Mouse (Mus musculus) small intestine, adult 2 months (tissue): ENCODE measurements around the gene Tmem263.

Experiments
- CTCF ChIP-seq: fragments of 200-500 bp; IDR thresholded peaks from 2 replicates; pipeline ENCODE4 v1.5.1; 2012; ENCODE audit warnings: low read depth, mild to moderate bottlenecking, control low read depth, inconsistent platforms, low read length, moderate library complexity, mixed read lengths; ENCODE audit not compliant: insufficient replicate concordance, insufficient read length; ENCODE audit errors: extremely low read depth
- POLR2A ChIP-seq: fragments of 200-500 bp; IDR thresholded peaks from 2 replicates; pipeline ENCODE4 v1.6.1; 2012; ENCODE audit warnings: low read depth, mild to moderate bottlenecking, control low read depth, inconsistent platforms, low read length, moderate library complexity

DNA sequence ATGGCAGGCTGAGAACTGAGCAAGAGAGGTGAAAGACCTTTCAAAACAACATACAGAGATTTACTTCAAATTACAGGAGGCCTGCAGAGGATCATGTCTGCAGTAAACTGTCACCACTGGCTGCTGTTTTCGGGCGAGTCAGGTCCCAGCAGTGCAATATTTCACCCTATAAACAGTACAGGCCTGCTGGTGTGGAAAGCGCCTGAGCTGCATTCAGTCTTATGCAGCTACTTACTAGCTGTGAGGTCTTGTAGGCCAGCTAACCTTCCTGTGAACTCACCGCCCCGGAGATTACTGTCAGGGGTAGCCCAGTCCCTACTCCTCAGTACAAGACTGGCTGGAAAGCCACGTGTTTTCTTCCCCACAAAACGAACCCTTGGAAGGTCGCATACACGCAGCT lies 39.0 kb downstream of the Tmem263 start:
- no peak for TF ChIP-seq POLR2A
- TF ChIP-seq CTCF: no peak
